Mouse (Mus musculus): ENCODE data around the gene Syt6.

Gene Syt6

GRCm38 (mm10) chr3:103575156-103575892 lies at the start of gene Syt6:
Gene Syt6, plus strand, starts transcription at chr3:103575231.
- DNase-seq, result peak; percentile 38

- DNase-seq, result no peak
These were observed 48.8 kb upstream of the Syt6 start for GRCm38 (mm10) chr3:103526201-103526704.

- no peak for DNase-seq
These were observed 48.2 kb upstream of the Syt6 start for GRCm38 (mm10) chr3:103526864-103527263.

- DNase-seq, result no peak
These were observed 41.0 kb upstream of the Syt6 start for GRCm38 (mm10) chr3:103534036-103534435.

GRCm38 (mm10) chr3:103535207-103535606 lies 39.8 kb upstream of the Syt6 start:
- DNase-seq, result no peak

GRCm38 (mm10) chr3:103539148-103539547 lies 35.9 kb upstream of the Syt6 start:
- peak; percentile 37 for DNase-seq

- DNase-seq, result no peak
These were observed 28.9 kb upstream of the Syt6 start for GRCm38 (mm10) chr3:103546166-103546565.

GRCm38 (mm10) chr3:103546626-103547025 lies 28.4 kb upstream of the Syt6 start:
- no peak for DNase-seq

GRCm38 (mm10) chr3:103550236-103550635 lies 24.8 kb upstream of the Syt6 start:
- DNase-seq, result no peak

- no peak for DNase-seq
These were observed 7.8 kb upstream of the Syt6 start for GRCm38 (mm10) chr3:103567226-103567625.

- DNase-seq, result no peak
These were observed 2.5 kb upstream of the Syt6 start for GRCm38 (mm10) chr3:103572526-103572925.

GRCm38 (mm10) chr3:103573106-103573790 lies 1.8 kb upstream of the Syt6 start:
- DNase-seq, result peak; percentile 10

GRCm38 (mm10) chr3:103573791-103574166 lies 1.3 kb upstream of the Syt6 start:
- DNase-seq, result peak; percentile 46

GRCm38 (mm10) chr3:103574566-103575155 lies 370 bp upstream of the Syt6 start:
- DNase-seq, result peak; percentile 51

GRCm38 (mm10) chr3:103575893-103576641 lies 1.0 kb downstream of the Syt6 start:
- peak; percentile 29 for DNase-seq

- no peak for DNase-seq
These were observed 12.1 kb downstream of the Syt6 start for GRCm38 (mm10) chr3:103587136-103587535.

GRCm38 (mm10) chr3:103587672-103588071 lies 12.6 kb downstream of the Syt6 start:
- no peak for DNase-seq

GRCm38 (mm10) chr3:103589636-103590035 lies 14.6 kb downstream of the Syt6 start:
- no peak for DNase-seq

- DNase-seq, result no peak
These were observed 17.6 kb downstream of the Syt6 start for GRCm38 (mm10) chr3:103592636-103593035.

GRCm38 (mm10) chr3:103593631-103594030 lies 18.6 kb downstream of the Syt6 start:
- DNase-seq, result no peak

- no peak for DNase-seq
These were observed 20.3 kb downstream of the Syt6 start for GRCm38 (mm10) chr3:103595271-103595810.

- no peak for DNase-seq
These were observed 22.6 kb downstream of the Syt6 start for GRCm38 (mm10) chr3:103597586-103597985.

- DNase-seq, result no peak
These were observed 26.0 kb downstream of the Syt6 start for GRCm38 (mm10) chr3:103601011-103601410.

All from right cerebral cortex, postnatal 4 days (tissue).